Mouse (Mus musculus): ENCODE measurements around the gene Fgfr2. TPM values are rescaled to one million over a fixed set of nuclear protein-coding genes. Genes with fewer than 3 reads are reported as not detected.

Fgfr2 gene
- polyA plus RNA-seq, 1 experiment from 2014 or later = 11.2 TPM

DNA sequence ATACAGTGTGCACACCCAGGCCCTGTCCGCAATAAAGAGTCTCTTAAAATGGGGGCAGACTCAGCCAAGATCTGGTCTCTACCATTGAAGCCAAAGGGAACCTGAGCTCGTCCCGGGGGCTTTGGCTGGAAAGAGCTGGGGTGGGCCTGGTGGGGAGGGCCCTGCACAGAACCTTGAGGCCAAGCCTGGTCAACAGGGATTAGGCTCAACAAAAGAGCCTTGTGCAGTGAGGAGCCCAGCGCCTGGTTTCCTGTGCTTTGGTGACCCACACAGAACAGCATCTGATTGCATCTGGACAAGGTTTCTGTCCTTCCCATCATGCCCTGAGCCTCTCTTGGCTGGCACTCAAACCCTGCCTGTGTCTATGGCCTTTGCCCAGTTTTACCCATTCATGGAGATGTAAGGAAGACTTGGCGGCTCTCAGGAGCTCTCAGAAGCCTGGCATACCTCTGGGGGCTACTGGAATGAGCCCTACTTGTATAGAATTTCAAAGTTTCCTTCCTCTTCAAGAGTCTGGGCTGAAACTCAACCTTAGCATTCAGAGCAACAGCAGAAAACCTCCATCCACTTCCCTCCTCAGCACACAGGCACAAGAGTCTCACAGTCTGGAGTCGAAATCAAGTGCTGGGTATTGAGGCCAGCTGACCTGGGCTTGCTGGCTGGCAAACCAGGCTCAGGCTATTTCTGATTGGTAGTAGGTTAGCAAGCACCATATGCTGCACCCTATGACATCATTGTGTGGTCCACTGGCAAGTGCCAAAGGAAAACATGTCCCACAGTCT, 911.0 kb downstream of the Fgfr2 start:
- Histone ChIP-seq H3K36me3 (replicated peaks; ENCODE audit: insufficient read depth, low read length) (no peaks in the 10 kb centered on the region), H3K4me3 (ENCODE audit: low read depth, low read length) (no peak overlapping the region), H3K4me1 (ENCODE audit: insufficient read depth) (no peaks in the 10 kb centered on the region), H3K27me3 (ENCODE audit: insufficient read depth, low read length) (0 out of 2 replicates have a peak, but pooled peaks cover 6% of the 10 kb centered on the region), H3K27ac (ENCODE audit: low read depth) (no peak overlapping the region), H3K9ac (replicated peaks) (no peak overlapping the region), H3K9me3 (ENCODE audit: low read length) (no peaks in the 10 kb centered on the region), H3K4me2 (ENCODE audit: low read depth, low read length) (no peak overlapping the region)
- no peak for ATAC-seq
- WGBS (ENCODE audit: insufficient replicate concordance) = 69% methylated on average over 6 of the region's 6 CpGs
- no peak for DNase-seq
- TF ChIP-seq EP300 (IDR thresholded peaks at IDR 0.05; ENCODE audit: low read depth) = no peak
- no peak for TF ChIP-seq CTCF (IDR thresholded peaks at IDR 0.05; ENCODE audit: low read depth)

DNA sequence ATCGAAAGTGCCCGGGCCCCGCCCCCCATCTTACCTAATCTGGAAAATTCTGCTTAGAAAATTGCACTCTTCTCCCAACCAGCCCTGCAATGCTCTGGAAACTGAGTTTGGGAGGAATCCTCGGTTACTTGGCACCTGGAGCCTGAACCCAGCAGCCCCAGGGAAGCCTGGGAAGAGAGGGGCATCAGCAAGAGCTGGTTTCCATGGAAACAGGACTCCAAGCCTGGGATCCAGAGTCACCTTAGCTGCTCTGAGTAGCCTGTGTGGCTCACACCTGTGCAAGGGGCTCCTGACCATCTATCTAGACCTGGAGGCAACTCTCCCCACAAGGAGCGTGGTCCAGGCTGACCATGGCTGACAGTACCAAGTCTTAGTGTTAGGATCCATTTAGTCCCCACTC, 912.5 kb downstream of the Fgfr2 start:
- TF ChIP-seq CTCF (IDR thresholded peaks at IDR 0.05; ENCODE audit: low read depth) = no peak
- WGBS (ENCODE audit: insufficient replicate concordance) = 73% methylated on average over 5 of the region's 5 CpGs

GRCm38 (mm10) chr7:132208946-132209651, 914.1 kb downstream of the Fgfr2 start:
- Histone ChIP-seq H3K27me3 (ENCODE audit: insufficient read depth, low read length) (0 out of 2 replicates have a peak, but pooled peaks cover 6% of the 10 kb centered on the region), H3K27ac (ENCODE audit: low read depth) (no peak overlapping the region), H3K4me1 (ENCODE audit: insufficient read depth) (no peaks in the 10 kb centered on the region), H3K36me3 (replicated peaks; ENCODE audit: insufficient read depth, low read length) (no peaks in the 10 kb centered on the region), H3K4me3 (ENCODE audit: low read depth, low read length) (no peak overlapping the region), H3K9ac (replicated peaks) (no peak overlapping the region), H3K9me3 (ENCODE audit: low read length) (no peaks in the 10 kb centered on the region), H3K4me2 (ENCODE audit: low read depth, low read length) (no peak overlapping the region)
- TF ChIP-seq CTCF (IDR thresholded peaks at IDR 0.05; ENCODE audit: low read depth) (no peak), EP300 (IDR thresholded peaks at IDR 0.05; ENCODE audit: low read depth) (no peak)
- WGBS (ENCODE audit: insufficient replicate concordance) = 77% methylated on average over 9 of the region's 9 CpGs
- no peak for ATAC-seq
- no peak for DNase-seq

More for the DNA sequence above, 912.5 kb downstream of the Fgfr2 start:
- no peak overlapping the region for H3K4me2 ChIP-seq (ENCODE audit: low read depth, low read length)
- no peak overlapping the region for H3K27ac ChIP-seq (ENCODE audit: low read depth)
- ATAC-seq = no peak
- no peak overlapping the region for H3K9ac ChIP-seq (replicated peaks)
- no peak overlapping the region for H3K4me3 ChIP-seq (ENCODE audit: low read depth, low read length)
- H3K4me1 ChIP-seq (ENCODE audit: insufficient read depth) = no peaks in the 10 kb centered on the region
- no peak for DNase-seq
- H3K9me3 ChIP-seq (ENCODE audit: low read length) = no peaks in the 10 kb centered on the region
- H3K27me3 ChIP-seq (ENCODE audit: insufficient read depth, low read length) = 0 out of 2 replicates have a peak, but pooled peaks cover 6% of the 10 kb centered on the region
- H3K36me3 ChIP-seq (replicated peaks; ENCODE audit: insufficient read depth, low read length) = no peaks in the 10 kb centered on the region

GRCm38 (mm10) chr7:132204073-132204612, 919.0 kb downstream of the Fgfr2 start:
- DNase-seq = no peak
- no peak overlapping the region for H3K4me3 ChIP-seq (ENCODE audit: low read depth, low read length)

DNA sequence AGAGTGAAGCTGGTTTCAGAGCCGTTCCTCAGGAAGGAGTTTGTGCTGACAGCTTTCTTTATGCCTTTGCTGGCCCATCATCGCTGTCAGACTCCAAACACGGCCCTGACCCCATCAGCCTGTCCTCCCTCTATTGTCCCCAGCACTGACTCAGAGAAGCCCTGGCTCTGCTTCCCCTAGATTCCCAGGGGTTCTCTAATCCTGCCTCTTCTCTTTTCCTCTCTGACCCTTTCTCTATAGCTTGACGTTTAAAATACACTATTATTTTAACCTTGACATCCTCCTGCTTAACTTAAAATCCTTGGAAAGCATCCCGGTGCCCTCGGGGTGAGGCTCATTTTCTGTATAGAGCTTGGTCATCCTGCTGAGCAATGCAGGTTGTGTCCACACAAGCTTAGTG, 923.5 kb downstream of the Fgfr2 start:
- H3K4me3 ChIP-seq (ENCODE audit: low read depth, low read length) = no peak overlapping the region
- no peak overlapping the region for H3K27ac ChIP-seq (ENCODE audit: low read depth)
- no peaks in the 10 kb centered on the region for H3K27me3 ChIP-seq (ENCODE audit: insufficient read depth, low read length)
- H3K4me1 ChIP-seq (ENCODE audit: insufficient read depth) = no peaks in the 10 kb centered on the region
- WGBS (ENCODE audit: insufficient replicate concordance) = 49% methylated on average over 6 of the region's 6 CpGs
- TF ChIP-seq EP300 (IDR thresholded peaks at IDR 0.05; ENCODE audit: low read depth) (no peak), CTCF (IDR thresholded peaks at IDR 0.05; ENCODE audit: low read depth) (no peak)
- H3K9me3 ChIP-seq (ENCODE audit: low read length) = no peaks in the 10 kb centered on the region
- H3K9ac ChIP-seq (replicated peaks) = no peak overlapping the region
- no peak overlapping the region for H3K4me2 ChIP-seq (ENCODE audit: low read depth, low read length)
- DNase-seq = no peak
- ATAC-seq = no peak
- no peaks in the 10 kb centered on the region for H3K36me3 ChIP-seq (replicated peaks; ENCODE audit: insufficient read depth, low read length)

More at GRCm38 (mm10) chr7:132204073-132204612, 919.0 kb downstream of the Fgfr2 start:
- H3K9ac ChIP-seq (replicated peaks) = no peak overlapping the region
- no peak overlapping the region for H3K4me2 ChIP-seq (ENCODE audit: low read depth, low read length)
- H3K27me3 ChIP-seq (ENCODE audit: insufficient read depth, low read length) = no peaks in the 10 kb centered on the region
- H3K4me1 ChIP-seq (ENCODE audit: insufficient read depth) = no peaks in the 10 kb centered on the region
- WGBS (ENCODE audit: insufficient replicate concordance) = 16% methylated on average over 1 of the region's 1 CpGs
- TF ChIP-seq EP300 (IDR thresholded peaks at IDR 0.05; ENCODE audit: low read depth) = no peak
- no peak for TF ChIP-seq CTCF (IDR thresholded peaks at IDR 0.05; ENCODE audit: low read depth)
- H3K27ac ChIP-seq (ENCODE audit: low read depth) = no peak overlapping the region
- ATAC-seq = no peak
- no peaks in the 10 kb centered on the region for H3K36me3 ChIP-seq (replicated peaks; ENCODE audit: insufficient read depth, low read length)
- H3K9me3 ChIP-seq (ENCODE audit: low read length) = no peaks in the 10 kb centered on the region

- Histone ChIP-seq H3K9me3 (ENCODE audit: low read length) (no peaks in the 10 kb centered on the region), H3K36me3 (replicated peaks; ENCODE audit: insufficient read depth, low read length) (no peaks in the 10 kb centered on the region), H3K4me1 (ENCODE audit: insufficient read depth) (no peaks in the 10 kb centered on the region), H3K27me3 (ENCODE audit: insufficient read depth, low read length) (no peaks in the 10 kb centered on the region), H3K4me3 (ENCODE audit: low read depth, low read length) (no peak overlapping the region), H3K9ac (replicated peaks) (no peak overlapping the region), H3K4me2 (ENCODE audit: low read depth, low read length) (no peak overlapping the region), H3K27ac (ENCODE audit: low read depth) (no peak overlapping the region)
- WGBS (ENCODE audit: insufficient replicate concordance) = 52% methylated on average over 1 of the region's 1 CpGs
- no peak for DNase-seq
- ATAC-seq = no peak
- TF ChIP-seq CTCF (IDR thresholded peaks at IDR 0.05; ENCODE audit: low read depth) = no peak
Observed at GRCm38 (mm10) chr7:132198806-132199205, 924.3 kb downstream of the Fgfr2 start.

Data from liver, postnatal 0 days (tissue).